Mouse (Mus musculus): ENCODE data around the gene Btf3l4.

DNA sequence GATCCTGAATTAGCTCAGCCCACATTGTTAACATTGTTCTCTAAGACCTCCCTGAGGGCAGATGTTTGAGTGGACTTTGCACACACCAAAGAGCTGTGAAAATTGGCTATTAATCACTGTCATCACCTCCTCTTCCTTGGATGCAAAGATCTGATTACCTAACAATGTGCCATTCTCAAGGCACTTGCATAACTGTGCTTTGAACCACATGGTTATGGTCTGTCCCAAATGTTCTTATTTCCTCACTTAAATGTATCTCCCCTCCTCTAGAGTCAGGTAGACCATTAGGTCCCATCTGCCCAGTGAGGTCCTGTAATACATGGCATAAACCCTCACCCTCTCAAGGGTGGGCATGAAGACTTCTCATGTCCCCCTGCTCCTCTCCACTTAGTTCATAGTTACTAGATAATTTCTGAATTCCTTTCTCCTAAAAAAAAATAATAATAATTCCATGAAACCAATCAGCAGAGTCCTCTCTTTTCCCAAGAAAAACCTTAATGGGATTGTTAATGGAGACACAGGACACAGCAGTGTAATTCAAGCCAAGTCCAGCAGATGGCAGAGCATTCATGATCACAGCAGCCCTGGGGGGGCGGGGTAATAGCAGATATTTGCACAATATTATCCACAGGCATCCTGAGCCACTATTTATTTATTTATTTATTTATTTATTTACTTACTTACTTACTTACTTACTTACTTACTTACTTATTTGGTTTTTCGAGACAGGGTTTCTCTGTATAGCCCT lies 35.2 kb downstream of the Btf3l4 start:
- TF ChIP-seq TAL1 (IDR thresholded peaks at IDR 0.05; ENCODE audit: low read length) = no peak
- TF ChIP-seq GATA1 (IDR thresholded peaks at IDR 0.05; ENCODE audit: low read length) = no peak
